Mouse (Mus musculus): ENCODE results near the gene Usp28.

DNA sequence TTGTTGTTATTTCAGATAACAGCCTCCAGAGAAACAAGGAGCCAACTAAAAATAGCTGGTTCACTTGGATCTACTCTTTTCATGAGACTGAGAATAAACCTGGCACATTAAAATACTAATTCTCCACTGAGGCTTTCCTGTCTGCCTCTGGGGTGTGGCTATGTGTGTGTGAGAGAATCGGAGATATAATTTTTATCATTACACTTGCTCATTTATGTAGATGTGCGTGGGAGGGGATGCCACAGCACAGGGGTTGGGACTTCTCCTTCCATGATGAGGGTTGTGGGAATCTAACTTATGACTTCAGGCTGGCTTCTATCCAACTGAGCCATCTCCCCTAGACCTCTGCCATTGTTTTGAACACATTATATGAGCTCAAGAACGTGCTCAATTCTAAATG lies 4.4 kb upstream of the Usp28 start:
- TF ChIP-seq CTCF (IDR thresholded peaks at IDR 0.05; ENCODE audit: control insufficient read depth, insufficient read depth, low read length) (no peak), POLR2A (IDR thresholded peaks at IDR 0.05; ENCODE audit: borderline replicate concordance, control insufficient read depth, low read depth, low read length) (no peak)
